Mouse (Mus musculus): Measurements from ENCODE around the gene Parp3. TPM values are rescaled to one million over a fixed set of nuclear protein-coding genes. Genes with fewer than 3 reads are reported as not detected.

The Parp3 gene
- polyA plus RNA-seq, 1 experiment, result 1.2 TPM

DNA sequence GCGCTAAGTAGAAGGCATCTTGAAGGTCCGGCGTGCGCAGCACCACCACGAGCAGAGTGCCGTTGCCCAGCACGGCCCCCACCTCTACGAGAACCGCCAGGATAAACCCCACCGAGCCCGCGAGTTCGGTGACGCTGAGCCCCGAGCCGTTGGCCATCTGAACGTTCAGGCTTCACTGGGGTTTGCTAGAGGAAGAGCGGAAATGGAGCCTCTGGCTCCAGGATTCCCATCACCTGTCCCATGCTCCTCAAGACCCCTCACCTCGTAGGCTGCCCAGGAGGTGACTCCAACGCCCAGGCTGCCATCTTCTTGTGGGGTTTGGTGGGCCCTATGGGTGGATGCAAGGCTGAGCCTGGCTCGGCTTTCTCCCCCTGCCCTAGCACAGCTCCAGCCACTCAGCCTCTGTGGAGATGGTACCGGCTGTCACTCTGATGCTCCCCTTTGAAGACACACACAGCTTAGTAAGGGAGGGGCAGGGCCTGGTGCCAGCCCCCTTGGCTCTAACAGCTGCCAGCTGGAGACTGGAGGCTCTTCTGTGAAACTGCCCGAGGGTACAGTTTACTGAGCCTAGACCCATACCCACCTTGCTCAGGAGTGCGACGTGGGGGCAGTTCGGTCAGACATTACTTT lies 11.1 kb downstream of the Parp3 start, which contains the start of gene Gpr62:
Gene Gpr62, minus strand, starts transcription at position 368 of the 630 bp plus-strand sequence.
- TF ChIP-seq GATA1 (IDR thresholded peaks at IDR 0.05; ENCODE audit: low read length), result no peak

DNA sequence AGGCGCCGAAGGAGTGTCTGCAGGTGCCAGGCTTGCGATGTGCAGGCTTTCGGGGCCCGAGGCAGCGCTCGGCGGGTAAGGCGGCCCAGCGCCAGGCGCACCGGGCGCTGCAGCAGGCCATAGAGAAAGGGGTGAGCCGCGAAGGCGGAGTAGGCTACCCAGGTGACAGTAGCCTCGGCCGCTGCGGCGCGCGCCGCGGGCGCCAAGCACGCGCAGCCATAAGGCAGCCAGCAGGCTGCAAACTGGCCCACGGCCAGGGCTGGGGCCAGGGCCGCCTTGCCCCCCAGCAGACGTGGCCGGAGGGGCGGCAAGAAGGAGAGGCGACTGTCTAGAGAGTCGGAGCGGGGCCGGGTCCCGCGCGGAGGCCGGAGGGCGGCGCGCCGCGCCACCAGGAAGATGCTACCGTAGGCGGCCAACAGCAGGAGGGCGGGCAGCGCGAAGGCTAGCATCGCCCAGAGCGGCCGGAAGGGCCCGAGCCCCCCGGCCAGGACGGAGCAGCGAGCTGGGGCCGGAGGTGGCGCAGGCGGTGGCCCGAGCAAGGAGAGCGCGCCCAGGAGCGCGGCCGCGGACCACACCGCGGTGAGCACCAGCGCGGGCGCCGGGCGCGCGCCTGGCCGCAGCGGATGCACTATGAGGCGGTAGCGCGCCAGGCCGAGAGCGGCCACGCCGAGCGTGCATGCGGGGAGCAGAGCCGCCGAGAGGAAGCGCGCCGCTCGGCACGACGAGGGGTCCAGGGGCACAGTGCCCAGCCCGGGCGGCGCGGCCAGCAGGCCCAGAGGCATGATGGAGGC lies 11.8 kb downstream of the Parp3 start:
- no peak for TF ChIP-seq GATA1 (IDR thresholded peaks at IDR 0.05; ENCODE audit: low read length)

DNA sequence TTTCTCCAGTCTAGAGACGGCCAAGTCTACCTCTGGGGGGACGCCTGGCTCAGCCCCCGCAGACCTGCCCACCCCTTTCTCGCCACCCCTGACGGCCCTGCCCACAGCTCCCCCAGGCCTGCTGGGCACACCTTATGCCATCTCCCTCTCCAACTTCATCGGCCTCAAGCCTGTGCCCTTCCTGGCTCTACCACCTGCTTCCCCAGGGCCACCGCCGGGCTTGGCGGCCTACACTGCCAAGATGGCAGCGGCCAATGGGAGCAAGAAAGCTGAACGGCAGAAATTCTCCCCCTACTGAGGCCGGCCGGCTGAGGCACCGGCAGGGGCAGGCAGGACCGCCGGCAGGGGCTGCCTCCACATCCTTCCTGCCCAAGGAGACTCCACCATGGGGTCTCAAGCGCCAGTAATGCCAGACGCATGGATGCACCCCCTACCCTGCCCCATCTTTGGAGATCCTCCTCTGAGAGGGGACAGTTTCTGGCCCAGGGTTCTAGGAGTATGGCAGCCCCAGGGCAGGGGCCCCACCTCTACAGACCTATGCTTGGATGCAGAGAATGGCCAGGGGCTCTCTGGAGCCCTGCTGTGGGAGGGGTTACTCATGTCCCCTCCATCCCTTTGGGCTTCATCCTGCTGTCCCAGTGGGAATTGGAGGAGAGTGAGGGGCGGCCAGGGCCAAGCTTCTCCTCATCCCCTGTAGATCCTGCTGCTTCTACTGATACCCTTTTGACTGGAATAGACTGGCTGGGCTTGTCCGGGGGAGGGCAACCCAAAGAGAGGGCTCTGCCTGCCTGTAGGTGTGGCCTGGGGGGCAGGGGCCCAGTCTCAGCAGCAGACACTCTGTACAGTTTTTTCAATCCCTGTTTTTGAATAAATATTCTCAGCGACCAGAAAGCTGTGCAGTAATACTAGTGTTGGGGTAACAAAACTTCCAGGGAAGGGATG lies 13.4 kb downstream of the Parp3 start:
- TF ChIP-seq GATA1 (IDR thresholded peaks at IDR 0.05; ENCODE audit: low read length), result no peak

DNA sequence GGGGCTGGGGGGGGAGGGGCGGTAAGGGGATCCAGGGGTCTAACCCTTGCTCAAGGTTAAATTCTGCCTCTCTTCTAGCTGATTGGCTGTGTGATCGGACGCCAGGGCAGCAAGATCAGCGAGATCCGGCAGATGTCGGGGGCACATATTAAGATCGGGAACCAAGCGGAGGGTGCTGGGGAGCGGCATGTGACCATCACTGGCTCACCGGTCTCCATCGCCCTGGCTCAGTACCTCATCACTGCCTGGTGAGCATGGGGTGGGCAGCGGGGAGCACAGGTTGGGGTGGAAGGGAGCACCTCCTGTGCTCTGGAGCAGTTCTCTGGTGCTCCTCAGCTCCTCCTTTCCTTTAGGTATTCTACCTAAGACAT lies 14.3 kb downstream of the Parp3 start:
- TF ChIP-seq GATA1 (IDR thresholded peaks at IDR 0.05; ENCODE audit: low read length), result no peak

DNA sequence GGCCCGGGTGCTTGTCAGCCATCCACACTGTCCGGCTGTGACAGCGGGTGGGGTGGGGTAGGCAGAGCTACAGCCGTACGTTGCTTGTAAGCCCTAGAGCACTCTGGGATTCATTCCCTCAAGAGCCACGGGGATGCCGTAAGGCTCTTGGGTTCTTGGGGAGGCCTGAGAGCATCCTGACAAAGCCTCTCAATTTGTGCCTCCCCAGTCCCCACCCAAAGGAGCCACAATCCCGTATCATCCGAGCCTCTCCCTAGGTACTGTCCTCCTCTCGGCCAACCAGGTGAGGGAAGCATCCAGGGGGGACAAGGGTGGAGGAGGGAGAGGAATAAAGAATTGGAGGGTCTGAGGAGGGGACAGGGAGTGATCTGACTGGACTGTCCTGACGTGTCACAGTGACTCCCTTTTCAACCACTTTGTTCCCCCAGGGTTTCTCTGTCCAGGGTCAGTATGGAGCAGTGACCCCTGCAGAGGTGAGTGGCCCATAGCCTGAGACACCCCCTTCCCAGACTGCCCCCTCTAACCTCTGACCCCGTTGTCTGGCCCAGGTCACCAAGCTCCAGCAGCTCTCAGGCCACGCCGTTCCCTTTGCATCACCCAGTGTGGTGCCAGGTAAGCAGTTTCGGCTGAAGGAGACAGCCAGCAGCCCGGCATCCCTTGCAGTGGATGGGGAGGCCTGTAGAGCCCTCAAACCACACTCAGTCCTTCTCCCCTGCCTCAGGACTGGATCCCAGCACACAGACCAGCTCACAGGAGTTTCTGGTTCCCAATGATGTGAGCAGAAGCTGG lies 14.9 kb downstream of the Parp3 start:
- no peak for TF ChIP-seq GATA1 (IDR thresholded peaks at IDR 0.05; ENCODE audit: low read length)

DNA sequence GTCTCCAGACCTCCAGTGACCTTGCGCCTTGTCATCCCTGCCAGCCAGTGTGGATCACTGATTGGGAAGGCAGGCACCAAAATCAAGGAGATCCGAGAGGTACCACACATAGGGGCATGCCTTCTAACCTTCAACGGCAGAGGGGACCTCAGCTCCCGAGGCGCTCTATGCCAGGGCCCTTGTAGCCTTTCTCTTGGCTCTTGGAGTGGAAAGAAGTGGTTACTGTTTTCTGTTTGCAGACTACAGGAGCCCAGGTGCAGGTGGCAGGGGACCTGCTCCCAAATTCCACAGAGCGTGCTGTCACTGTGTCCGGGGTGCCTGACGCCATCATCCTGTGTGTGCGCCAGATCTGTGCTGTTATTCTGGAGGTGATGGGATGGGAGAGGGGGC lies 15.7 kb downstream of the Parp3 start:
- TF ChIP-seq GATA1 (IDR thresholded peaks at IDR 0.05; ENCODE audit: low read length), result no peak

DNA sequence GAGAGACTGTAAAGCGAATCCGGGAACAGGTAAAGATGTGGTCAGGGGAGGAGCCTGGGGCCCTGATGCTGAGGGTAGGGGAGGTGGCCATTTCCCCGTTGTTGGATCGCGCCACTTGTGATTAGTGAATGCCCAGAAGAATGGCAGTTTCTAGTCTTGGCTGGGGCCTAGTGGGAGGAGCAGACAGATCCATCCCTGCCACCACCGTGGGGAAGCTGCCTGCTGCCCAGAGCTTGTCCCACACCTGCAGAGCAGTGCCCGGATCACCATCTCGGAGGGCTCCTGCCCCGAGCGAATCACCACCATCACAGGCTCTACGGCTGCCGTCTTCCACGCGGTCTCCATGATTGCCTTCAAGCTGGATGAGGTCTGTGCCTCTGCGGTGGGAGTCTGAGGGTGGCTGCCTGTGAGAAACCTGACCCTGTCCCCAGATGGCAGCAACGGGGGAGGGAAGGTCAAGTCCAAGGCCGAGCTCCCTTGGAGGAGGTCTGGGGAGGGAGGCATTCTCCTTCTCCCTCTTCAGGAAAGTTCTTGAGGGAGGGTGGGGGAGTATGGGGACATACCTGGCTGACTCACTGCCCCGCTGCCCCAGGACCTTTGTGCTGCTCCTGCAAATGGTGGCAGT lies 16.2 kb downstream of the Parp3 start:
- TF ChIP-seq GATA1 (IDR thresholded peaks at IDR 0.05; ENCODE audit: low read length), result no peak

DNA sequence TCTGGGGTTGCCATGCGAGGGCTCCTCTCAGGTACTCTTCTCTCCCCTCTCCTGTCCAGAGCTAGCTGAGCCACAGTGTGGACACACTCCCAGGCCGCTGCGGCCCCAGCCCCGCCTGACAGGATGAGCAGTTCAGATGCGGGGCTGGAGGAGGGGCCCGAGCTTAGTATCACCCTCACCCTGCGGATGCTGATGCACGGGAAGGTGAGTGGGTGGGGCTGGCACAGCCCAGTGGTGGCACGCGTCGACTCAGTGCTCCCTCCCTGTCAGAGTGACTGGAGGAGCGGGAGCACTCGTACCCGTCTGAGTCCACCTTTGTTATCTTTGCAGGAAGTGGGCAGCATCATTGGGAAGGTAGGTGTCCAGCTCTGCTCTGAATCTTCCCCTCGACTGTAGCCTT lies 16.8 kb downstream of the Parp3 start:
- TF ChIP-seq GATA1 (IDR thresholded peaks at IDR 0.05; ENCODE audit: low read length), result no peak

DNA sequence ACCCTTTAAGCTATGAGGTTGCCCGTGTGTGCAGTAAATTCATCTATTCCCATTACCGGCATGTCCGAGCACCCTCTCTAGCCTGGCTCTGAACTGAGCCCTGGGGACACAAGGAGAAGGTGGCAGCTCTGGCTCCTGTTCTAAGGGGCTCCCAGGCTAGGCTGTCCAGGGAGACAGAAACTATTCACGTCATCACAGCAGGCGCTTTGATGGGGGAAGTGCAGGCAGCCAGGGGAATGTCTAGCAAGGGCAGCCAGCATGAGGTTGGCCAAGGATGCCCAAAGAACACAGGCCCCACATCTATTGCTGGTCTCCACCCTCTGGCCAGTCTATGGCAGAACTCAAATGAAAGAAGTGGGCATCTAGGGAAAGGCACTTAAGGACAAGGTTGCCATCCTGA lies 18.8 kb downstream of the Parp3 start:
- no peak for TF ChIP-seq GATA1 (IDR thresholded peaks at IDR 0.05; ENCODE audit: low read length)

DNA sequence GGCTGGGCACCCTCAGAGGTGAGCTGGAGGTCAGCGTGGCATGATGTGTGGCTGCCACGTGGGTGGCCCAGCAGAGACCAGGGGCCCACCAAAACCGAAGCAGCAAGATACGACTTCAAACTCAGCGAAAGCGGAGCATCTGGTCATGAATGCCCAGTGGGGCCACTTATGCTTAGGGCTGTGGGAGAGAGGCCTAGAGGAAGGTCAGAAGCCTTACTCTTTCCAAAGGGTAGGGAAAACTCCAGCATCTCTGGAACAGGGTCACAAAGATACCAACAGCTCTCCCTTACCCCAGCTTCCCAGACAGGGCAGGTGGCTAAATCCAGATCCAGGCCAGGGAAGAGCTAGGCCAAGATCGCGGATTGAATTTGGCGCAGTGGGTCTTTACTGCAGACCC lies 19.6 kb downstream of the Parp3 start:
- TF ChIP-seq GATA1 (IDR thresholded peaks at IDR 0.05; ENCODE audit: low read length), result no peak

DNA sequence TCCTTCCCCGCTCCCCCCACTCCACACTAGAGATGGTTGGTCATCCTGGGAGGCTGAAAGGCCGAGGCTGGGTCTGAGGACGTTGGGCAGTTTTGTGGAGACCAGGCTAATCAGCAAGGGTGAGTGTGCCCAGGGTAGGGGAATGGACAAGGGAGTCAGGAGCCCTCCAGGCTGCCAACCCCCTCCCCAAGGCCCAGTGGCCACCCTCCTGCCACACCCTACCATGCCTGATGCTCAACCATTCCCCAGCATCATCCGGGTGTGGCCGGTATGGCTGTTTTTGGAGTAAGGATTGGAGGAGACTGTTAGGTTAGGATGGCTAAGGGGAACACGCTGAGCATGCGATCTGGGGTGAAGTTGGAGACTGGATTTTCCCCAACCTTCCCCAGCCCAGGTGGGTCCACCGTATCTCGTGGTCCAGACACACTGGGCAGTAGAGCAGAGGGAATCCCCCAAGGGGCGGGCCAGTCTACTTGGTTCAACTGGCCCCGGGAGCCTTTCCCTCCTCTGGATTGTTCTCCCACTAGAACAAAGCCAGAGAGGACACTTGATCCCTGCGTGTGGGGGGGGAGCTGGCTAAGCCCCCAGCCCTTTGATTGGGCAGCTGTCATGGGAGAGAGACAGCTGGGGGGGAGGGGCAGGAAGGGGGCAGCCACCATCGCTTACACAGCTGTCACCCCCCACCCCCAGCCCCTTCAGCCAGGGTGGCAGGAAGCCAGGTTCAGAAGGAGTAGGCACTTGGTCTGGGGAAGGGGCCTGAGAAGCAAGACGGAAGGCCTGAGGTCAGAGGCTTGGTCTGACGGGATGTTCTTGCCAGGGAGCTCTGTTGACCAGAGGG lies 20.2 kb downstream of the Parp3 start:
- no peak for TF ChIP-seq GATA1 (IDR thresholded peaks at IDR 0.05; ENCODE audit: low read length)

DNA sequence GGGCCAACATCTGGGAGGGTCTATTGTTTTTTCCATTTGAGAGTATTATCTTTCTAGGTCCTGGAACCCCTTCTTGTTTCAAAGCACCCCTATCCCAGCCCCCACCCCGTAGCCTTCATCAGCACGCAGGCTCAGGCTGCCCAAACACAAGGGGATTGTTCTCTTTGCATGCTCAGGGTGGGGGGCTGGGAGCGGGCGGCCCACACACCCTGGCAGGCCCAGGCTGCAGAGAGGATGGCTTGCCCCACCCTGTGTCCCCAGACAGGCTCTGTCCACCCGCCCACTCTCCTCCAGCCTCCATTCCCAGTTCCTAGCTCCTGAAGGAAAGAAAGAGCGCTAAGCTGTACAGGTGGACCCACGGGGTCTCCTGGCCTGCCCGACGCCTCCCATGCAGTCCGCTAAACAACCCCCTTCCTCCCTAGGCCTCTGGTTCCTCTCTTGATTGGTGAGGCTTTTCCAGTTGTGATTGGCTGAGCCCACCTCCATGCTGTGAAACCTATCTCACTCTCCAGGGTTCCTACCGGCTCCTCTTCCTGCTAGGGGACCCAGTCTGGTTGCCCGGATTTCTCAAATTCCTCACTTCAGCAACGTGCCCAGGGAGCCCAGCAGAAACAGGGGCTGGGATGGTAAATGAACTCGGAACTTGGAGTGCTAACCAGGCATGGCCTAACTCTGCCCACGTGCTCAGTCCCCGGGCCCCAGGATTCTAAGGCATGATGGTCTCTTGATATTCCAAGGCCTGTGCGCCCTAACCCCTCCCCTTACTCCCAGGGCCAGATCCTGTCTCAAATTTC lies 21.7 kb downstream of the Parp3 start:
- TF ChIP-seq GATA1 (IDR thresholded peaks at IDR 0.05; ENCODE audit: low read length), result no peak

Data from G1E-ER4 (cell line).